Mouse (Mus musculus) MEL (cell line): Measurements from ENCODE around the gene Cplx2.

Source experiments
- CHD1 ChIP-seq: IDR thresholded peaks from 2 replicates; pipeline ENCODE4 v1.6.1; 2012; ENCODE audit warnings: low read depth, mild to moderate bottlenecking, inconsistent platforms, low read length, improper control_type of control experiment
- CTCF ChIP-seq, 3 experiments: IDR thresholded peaks in 2 of 3; conservative IDR thresholded peaks in 1 of 3; 2 replicates each; pipeline ENCODE4 v1.5.1; 2011 to 2012; ENCODE audit warnings: low read length in 3 of 3, low read depth in 2 of 3, mild to moderate bottlenecking in 2 of 3, improper control_type of control experiment in 1 of 3, inconsistent platforms in 1 of 3, mixed read lengths in 1 of 3, moderate library complexity in 1 of 3; ENCODE audit not compliant: control insufficient read depth in 1 of 3, insufficient read depth in 1 of 3, poor library complexity in 1 of 3, severe bottlenecking in 1 of 3
- EP300 ChIP-seq, 2 experiments: IDR thresholded peaks; 2 replicates each; pipeline ENCODE4 v1.6.1; 2011; ENCODE audit warnings: improper control_type of control experiment in 2 of 2, low read length in 2 of 2, low read depth in 1 of 2, mild to moderate bottlenecking in 1 of 2
- GATA1 ChIP-seq: IDR thresholded peaks from 2 replicates; pipeline ENCODE4 v1.6.1; 2011; ENCODE audit warnings: low read depth, low read length, improper control_type of control experiment
- ZKSCAN1 ChIP-seq: IDR thresholded peaks from 2 replicates; pipeline ENCODE4 v1.6.1; 2012; ENCODE audit warnings: low read depth, mild to moderate bottlenecking, inconsistent platforms, low read length, improper control_type of control experiment, moderate library complexity

DNA sequence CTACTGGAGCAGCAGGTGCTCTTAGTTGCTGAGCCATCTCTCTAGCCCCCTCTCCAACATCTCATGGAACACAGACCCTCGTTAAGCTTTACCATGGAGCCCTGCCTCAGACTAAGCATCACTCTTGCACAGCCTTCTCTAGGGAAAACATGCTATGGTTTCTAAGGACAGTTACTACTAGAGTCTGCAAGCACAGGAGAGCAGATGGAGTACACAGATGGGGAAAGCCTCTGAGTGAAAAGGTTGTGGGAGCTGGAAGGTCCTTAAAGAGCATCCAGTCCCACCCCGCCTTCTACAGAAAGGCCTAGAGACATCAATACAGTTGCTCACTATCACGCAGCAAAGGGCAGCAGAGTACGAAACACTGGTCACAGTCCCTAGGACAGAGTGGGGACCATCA, 20.2 kb downstream of the Cplx2 start:
- TF ChIP-seq CTCF (IDR thresholded peaks at IDR 0.05 in 2 of 3, conservative IDR thresholded peaks at IDR 0.05 in 1 of 3; ENCODE audit: control insufficient read depth in 1 of 3, insufficient read depth in 1 of 3, low read depth in 2 of 3, low read length in 3 of 3, poor library complexity in 1 of 3, severe bottlenecking in 1 of 3) (no peak), ZKSCAN1 (no peak), CHD1 (no peak), GATA1 (no peak), EP300 (IDR thresholded peaks at IDR 0.05; ENCODE audit: low read depth in 1 of 2, low read length in 2 of 2) (no peak)
